Mouse (Mus musculus): Measurements from ENCODE around the gene Hspbp1. TPM values are rescaled to one million over a fixed set of nuclear protein-coding genes. Genes with fewer than 3 reads are reported as not detected.
A peak's percentile ranks its signal among the peaks of the same experiment; 100 is the strongest.

Hspbp1 gene
- polyA plus RNA-seq, 1 experiment from 2014 or later = 103 TPM

GRCm38 (mm10) chr7:4693004-4693403, 8.1 kb upstream of the Hspbp1 start:
- Histone ChIP-seq H3K27me3 (no peaks in the 10 kb centered on the region), H3K9ac (no peak overlapping the region), H3K9me3 (no peaks in the 10 kb centered on the region), H3K4me1 (peaks cover 6% of the 10 kb centered on the region), H3K4me3 (no peak overlapping the region), H3K4me2 (replicated peaks) (no peak overlapping the region), H3K27ac (no peak overlapping the region), H3K36me3 (peaks cover 48% of the 10 kb centered on the region)
- WGBS = 91% methylated on average over 6 of the region's 6 CpGs
- no peak for ATAC-seq (ENCODE audit: insufficient number of reproducible peaks, insufficient read depth, low FRiP score, low TSS enrichment)

DNA sequence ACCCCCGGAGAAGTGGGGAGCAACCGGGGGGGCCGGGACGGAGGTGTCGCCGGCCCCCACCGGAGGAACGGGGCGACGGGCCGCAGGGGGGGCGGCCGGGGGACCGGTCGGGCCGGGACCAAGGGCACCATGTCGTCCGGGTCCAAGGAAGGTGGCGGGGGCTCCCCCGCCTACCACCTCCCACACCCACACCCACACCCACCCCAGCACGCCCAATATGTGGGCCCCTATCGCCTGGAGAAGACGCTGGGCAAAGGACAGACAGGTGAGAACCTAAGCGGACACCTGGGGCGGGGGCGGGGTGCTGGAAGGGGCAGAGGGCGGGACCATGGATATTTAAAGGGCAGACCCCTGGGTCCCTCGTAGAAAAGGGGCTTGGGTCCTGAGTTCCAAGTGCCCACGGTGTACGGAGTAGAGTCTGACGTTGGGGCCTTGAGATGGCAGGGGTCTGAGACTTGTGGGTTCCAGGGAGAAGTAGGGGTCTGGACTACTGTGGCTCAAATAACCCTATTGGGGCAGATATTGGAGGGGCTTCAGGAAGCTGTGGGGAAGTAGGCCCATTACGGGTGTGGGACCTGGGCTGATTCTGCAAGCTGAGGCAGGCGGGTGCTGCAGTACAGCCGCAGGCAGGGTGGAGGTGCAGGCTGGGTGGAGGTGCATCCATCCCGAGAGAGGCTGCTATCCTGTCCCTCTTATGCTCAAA, 6.2 kb upstream of the Hspbp1 start:
- H3K36me3 ChIP-seq = peaks cover 35% of the 10 kb centered on the region
- peak overlapping the region; percentile 80 for H3K4me2 ChIP-seq (replicated peaks)
- no peaks in the 10 kb centered on the region for H3K27me3 ChIP-seq
- peak overlapping the region; percentile 99 for H3K4me3 ChIP-seq
- no peaks in the 10 kb centered on the region for H3K9me3 ChIP-seq
- WGBS = 8% methylated on average over 15 of the region's 35 CpGs
- H3K9ac ChIP-seq = peak overlapping the region; percentile 100
- H3K27ac ChIP-seq = peak overlapping the region; percentile 95
- H3K4me1 ChIP-seq = peaks cover 6% of the 10 kb centered on the region
- peak; percentile 41 for ATAC-seq (ENCODE audit: insufficient number of reproducible peaks, insufficient read depth, low FRiP score, low TSS enrichment)

DNA sequence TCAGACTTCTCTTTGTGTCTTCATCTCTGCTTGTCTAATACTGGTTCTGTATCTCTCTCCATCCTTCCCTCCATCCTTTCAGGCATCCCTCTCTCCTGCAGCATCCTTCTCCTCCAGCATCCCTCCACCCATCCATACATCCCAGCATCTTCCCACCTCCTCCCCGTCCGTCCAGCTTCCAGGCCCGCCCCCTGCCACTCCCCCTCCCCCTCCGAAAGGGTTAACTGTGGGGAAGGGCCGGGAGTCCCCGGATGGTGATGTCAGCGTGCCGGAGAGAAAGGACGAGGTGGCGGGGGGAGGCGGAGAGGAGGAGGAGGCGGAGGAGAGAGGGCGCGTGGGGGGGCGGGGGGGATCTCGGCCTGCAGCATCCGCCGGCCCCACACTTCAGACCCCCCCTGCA, 5.5 kb upstream of the Hspbp1 start, which contains the start of gene Brsk1:
Gene Brsk1 (plus strand): TSS at position 218 of the 400 bp plus-strand sequence.
- peaks cover 28% of the 10 kb centered on the region for H3K36me3 ChIP-seq
- ATAC-seq (ENCODE audit: insufficient number of reproducible peaks, insufficient read depth, low FRiP score, low TSS enrichment) = peak; percentile 70
- H3K4me1 ChIP-seq = peaks cover 6% of the 10 kb centered on the region
- H3K4me2 ChIP-seq (replicated peaks) = peak within 1 kb of the TSS; percentile 80
- no peaks in the 10 kb centered on the region for H3K9me3 ChIP-seq
- no peaks in the 10 kb centered on the region for H3K27me3 ChIP-seq
- 2% methylated on average over 6 of the region's 18 CpGs for WGBS
- H3K4me3 ChIP-seq = peak within 1 kb of the TSS; percentile 99
- peak within 1 kb of the TSS; percentile 95 for H3K27ac ChIP-seq
- H3K9ac ChIP-seq = peak within 1 kb of the TSS; percentile 100

DNA sequence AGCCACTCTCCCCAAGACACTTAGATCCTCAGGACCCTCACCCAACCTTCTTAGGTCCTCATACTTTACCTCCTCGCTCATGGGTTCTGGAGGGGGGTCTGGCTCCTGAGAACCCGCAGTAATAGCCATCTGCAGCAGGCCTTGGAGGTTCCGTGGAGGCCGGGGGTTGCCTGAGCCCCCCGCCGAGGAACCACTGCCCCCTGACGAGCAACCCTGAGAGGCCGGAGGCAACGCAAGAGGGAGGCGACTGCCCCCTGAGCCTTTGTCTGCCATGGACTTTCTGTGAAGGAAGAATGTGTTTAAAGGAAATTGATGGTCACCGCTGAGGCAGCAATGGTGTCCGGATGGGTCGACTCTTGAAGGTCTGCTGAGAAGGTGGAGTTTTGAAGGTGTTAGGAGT, 665 bp downstream of the Hspbp1 start:
- no peaks in the 10 kb centered on the region for H3K27me3 ChIP-seq
- H3K4me2 ChIP-seq (replicated peaks) = peak overlapping the region; percentile 97
- H3K36me3 ChIP-seq = peaks cover 19% of the 10 kb centered on the region
- H3K27ac ChIP-seq = no peak overlapping the region
- peak overlapping the region; percentile 58 for H3K9ac ChIP-seq
- no peak for ATAC-seq (ENCODE audit: insufficient number of reproducible peaks, insufficient read depth, low FRiP score, low TSS enrichment)
- WGBS = under 1% methylated on average over 13 of the region's 13 CpGs
- H3K4me1 ChIP-seq = peaks cover 6% of the 10 kb centered on the region
- no peaks in the 10 kb centered on the region for H3K9me3 ChIP-seq
- peak overlapping the region; percentile 83 for H3K4me3 ChIP-seq

DNA sequence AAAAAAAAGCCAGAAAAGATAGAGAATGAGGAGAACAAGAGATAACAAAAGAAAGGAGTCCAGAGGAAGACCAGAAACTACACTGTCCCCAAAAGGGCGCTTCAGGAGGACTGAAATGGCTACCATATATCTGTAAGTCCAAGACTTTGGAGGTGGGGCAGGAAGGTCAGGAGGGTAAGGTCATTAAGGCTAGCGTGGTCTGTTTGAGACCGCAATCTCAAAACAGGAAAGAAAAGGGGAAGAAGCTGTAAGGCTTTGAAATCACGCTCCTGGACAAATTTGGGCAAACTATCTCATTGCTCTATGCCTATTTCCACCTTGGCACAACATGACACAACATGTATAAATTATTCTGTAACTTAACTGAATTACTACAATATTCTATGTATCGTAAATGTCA, 1.6 kb downstream of the Hspbp1 start:
- H3K4me3 ChIP-seq = no peak overlapping the region
- no peak overlapping the region for H3K9ac ChIP-seq
- peaks cover 6% of the 10 kb centered on the region for H3K4me1 ChIP-seq
- 81% methylated on average over 5 of the region's 5 CpGs for WGBS
- H3K27me3 ChIP-seq = no peaks in the 10 kb centered on the region
- no peak overlapping the region for H3K4me2 ChIP-seq (replicated peaks)
- H3K36me3 ChIP-seq = peaks cover 19% of the 10 kb centered on the region
- H3K9me3 ChIP-seq = no peaks in the 10 kb centered on the region
- no peak for ATAC-seq (ENCODE audit: insufficient number of reproducible peaks, insufficient read depth, low FRiP score, low TSS enrichment)
- no peak overlapping the region for H3K27ac ChIP-seq

GRCm38 (mm10) chr7:4675200-4675599, 9.7 kb downstream of the Hspbp1 start:
- no peak overlapping the region for H3K9ac ChIP-seq
- H3K36me3 ChIP-seq = peaks cover 56% of the 10 kb centered on the region
- H3K4me3 ChIP-seq = no peak overlapping the region
- no peak overlapping the region for H3K4me2 ChIP-seq (replicated peaks)
- no peaks in the 10 kb centered on the region for H3K4me1 ChIP-seq
- no peak for ATAC-seq (ENCODE audit: insufficient number of reproducible peaks, insufficient read depth, low FRiP score, low TSS enrichment)
- no peaks in the 10 kb centered on the region for H3K9me3 ChIP-seq
- no peaks in the 10 kb centered on the region for H3K27me3 ChIP-seq
- 80% methylated on average over 7 of the region's 7 CpGs for WGBS
- no peak overlapping the region for H3K27ac ChIP-seq

DNA sequence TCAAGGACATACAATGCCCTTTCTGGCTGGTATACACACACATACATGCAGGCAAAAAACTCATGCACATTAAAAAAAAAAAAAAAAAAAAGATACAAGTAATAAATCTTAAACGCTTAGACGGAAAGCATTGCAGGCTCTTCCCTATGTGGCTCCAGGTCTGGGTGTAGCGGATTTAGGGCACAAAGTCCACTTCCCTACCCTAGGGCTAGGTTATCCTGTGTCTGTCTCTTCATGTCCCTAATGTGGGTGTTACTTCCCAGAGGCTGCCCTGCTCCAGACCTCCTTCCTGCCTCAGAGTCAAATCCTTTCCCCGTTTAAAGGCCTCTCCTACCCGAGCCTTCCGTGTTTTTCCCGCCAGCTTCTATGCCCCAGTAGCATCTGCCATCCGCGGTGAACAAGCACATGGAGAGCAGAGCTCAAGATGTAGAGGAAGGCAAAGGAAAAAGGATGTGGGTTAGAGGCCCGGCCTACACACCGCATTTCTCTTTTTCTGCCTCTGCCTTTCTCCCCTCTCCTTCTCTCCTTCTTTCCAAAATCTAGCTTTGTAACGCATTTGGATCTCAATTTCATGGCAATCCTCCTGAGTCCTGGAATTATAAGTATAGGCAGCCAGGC, 10.6 kb downstream of the Hspbp1 start:
- H3K9ac ChIP-seq = no peak overlapping the region
- no peaks in the 10 kb centered on the region for H3K9me3 ChIP-seq
- no peaks in the 10 kb centered on the region for H3K4me1 ChIP-seq
- H3K36me3 ChIP-seq = peaks cover 56% of the 10 kb centered on the region
- H3K4me2 ChIP-seq (replicated peaks) = no peak overlapping the region
- no peak overlapping the region for H3K27ac ChIP-seq
- H3K4me3 ChIP-seq = no peak overlapping the region
- H3K27me3 ChIP-seq = no peaks in the 10 kb centered on the region
- 93% methylated on average over 12 of the region's 12 CpGs for WGBS
- ATAC-seq (ENCODE audit: insufficient number of reproducible peaks, insufficient read depth, low FRiP score, low TSS enrichment) = no peak

- Histone ChIP-seq H3K27me3 (no peaks in the 10 kb centered on the region), H3K9me3 (no peaks in the 10 kb centered on the region), H3K9ac (no peak overlapping the region), H3K4me3 (no peak overlapping the region), H3K4me2 (replicated peaks) (no peak overlapping the region), H3K4me1 (no peaks in the 10 kb centered on the region), H3K27ac (no peak overlapping the region), H3K36me3 (peaks cover 67% of the 10 kb centered on the region)
- no peak for ATAC-seq (ENCODE audit: insufficient number of reproducible peaks, insufficient read depth, low FRiP score, low TSS enrichment)
- 43% methylated on average over 4 of the region's 4 CpGs for WGBS
These were observed 12.9 kb downstream of the Hspbp1 start for GRCm38 (mm10) chr7:4671956-4672355.

- 88% methylated on average over 8 of the region's 8 CpGs for WGBS
- no peaks in the 10 kb centered on the region for H3K4me1 ChIP-seq
- H3K27me3 ChIP-seq = no peaks in the 10 kb centered on the region
- H3K9me3 ChIP-seq = no peaks in the 10 kb centered on the region
- no peak overlapping the region for H3K4me3 ChIP-seq
- H3K9ac ChIP-seq = no peak overlapping the region
- ATAC-seq (ENCODE audit: insufficient number of reproducible peaks, insufficient read depth, low FRiP score, low TSS enrichment) = no peak
- H3K4me2 ChIP-seq (replicated peaks) = no peak overlapping the region
- H3K27ac ChIP-seq = no peak overlapping the region
- peaks cover 70% of the 10 kb centered on the region for H3K36me3 ChIP-seq
These were observed 14.1 kb downstream of the Hspbp1 start for GRCm38 (mm10) chr7:4670655-4671255.

GRCm38 (mm10) chr7:4669156-4669555, 15.7 kb downstream of the Hspbp1 start:
- no peaks in the 10 kb centered on the region for H3K27me3 ChIP-seq
- no peak overlapping the region for H3K4me3 ChIP-seq
- no peak overlapping the region for H3K9ac ChIP-seq
- peaks cover 63% of the 10 kb centered on the region for H3K36me3 ChIP-seq
- H3K9me3 ChIP-seq = no peaks in the 10 kb centered on the region
- no peaks in the 10 kb centered on the region for H3K4me1 ChIP-seq
- no peak for ATAC-seq (ENCODE audit: insufficient number of reproducible peaks, insufficient read depth, low FRiP score, low TSS enrichment)
- H3K27ac ChIP-seq = no peak overlapping the region
- WGBS = 96% methylated on average over 9 of the region's 9 CpGs
- no peak overlapping the region for H3K4me2 ChIP-seq (replicated peaks)

- Histone ChIP-seq H3K9me3 (no peaks in the 10 kb centered on the region), H3K27ac (no peak overlapping the region), H3K4me1 (no peaks in the 10 kb centered on the region), H3K27me3 (no peaks in the 10 kb centered on the region), H3K36me3 (peaks cover 63% of the 10 kb centered on the region), H3K4me2 (replicated peaks) (no peak overlapping the region), H3K4me3 (no peak overlapping the region), H3K9ac (no peak overlapping the region)
- ATAC-seq (ENCODE audit: insufficient number of reproducible peaks, insufficient read depth, low FRiP score, low TSS enrichment) = no peak
- 94% methylated on average over 8 of the region's 8 CpGs for WGBS
These were observed 16.4 kb downstream of the Hspbp1 start for GRCm38 (mm10) chr7:4668506-4668905.

DNA sequence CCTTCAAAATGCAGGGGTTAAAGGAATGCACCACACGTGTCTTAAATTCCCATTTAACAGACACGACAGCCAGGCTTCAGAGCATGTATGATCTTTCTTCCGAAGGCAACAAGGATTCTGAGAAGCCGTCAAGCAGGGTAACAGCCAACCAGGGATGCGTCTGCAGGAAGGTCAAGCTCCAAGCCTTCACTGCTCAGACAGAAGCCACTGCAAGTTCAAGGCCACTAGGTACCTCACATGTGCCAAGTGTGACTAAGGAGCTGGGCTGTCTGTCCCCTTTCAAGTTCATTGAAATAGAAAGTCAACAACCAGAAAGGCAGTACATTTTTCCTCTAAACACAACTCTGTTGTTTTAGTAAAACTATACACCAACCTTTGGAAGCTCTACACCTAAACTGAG, 18.0 kb downstream of the Hspbp1 start:
- Histone ChIP-seq H3K4me3 (no peak overlapping the region), H3K27me3 (no peaks in the 10 kb centered on the region), H3K9ac (no peak overlapping the region), H3K4me1 (no peaks in the 10 kb centered on the region), H3K4me2 (replicated peaks) (no peak overlapping the region), H3K9me3 (no peaks in the 10 kb centered on the region), H3K36me3 (peaks cover 60% of the 10 kb centered on the region), H3K27ac (no peak overlapping the region)
- no peak for ATAC-seq (ENCODE audit: insufficient number of reproducible peaks, insufficient read depth, low FRiP score, low TSS enrichment)
- WGBS = 93% methylated on average over 5 of the region's 5 CpGs
